Mouse (Mus musculus): ENCODE measurements around the gene Cryl1. TPM values are rescaled to one million over a fixed set of nuclear protein-coding genes. Genes with fewer than 3 reads are reported as not detected.

Cryl1 gene
- polyA plus RNA-seq, 1 experiment from 2014 or later: 6.4 TPM

GRCm38 (mm10) chr14:57366724-57367123, 31.6 kb downstream of the Cryl1 start:
- no peak for ATAC-seq (replicated peaks)

GRCm38 (mm10) chr14:57365341-57365740, 33.0 kb downstream of the Cryl1 start:
- ATAC-seq (replicated peaks): no peak
- 76% methylated on average over 9 of the region's 9 CpGs for WGBS
- H3K4me2 ChIP-seq (replicated peaks): no peak overlapping the region
- no peaks in the 10 kb centered on the region for H3K36me3 ChIP-seq
- H3K27ac ChIP-seq (replicated peaks): no peak overlapping the region
- no peak overlapping the region for H3K9ac ChIP-seq (replicated peaks)
- H3K4me1 ChIP-seq: peaks cover 2% of the 10 kb centered on the region; the same call in 1 of the 2 replicates
- H3K4me3 ChIP-seq: no peak overlapping the region
- no peaks in the 10 kb centered on the region for H3K9me3 ChIP-seq
- H3K27me3 ChIP-seq: no peaks in the 10 kb centered on the region

More at GRCm38 (mm10) chr14:57366724-57367123, 31.6 kb downstream of the Cryl1 start:
- Histone ChIP-seq H3K4me1 (peaks cover 2% of the 10 kb centered on the region; the same call in 1 of the 2 replicates), H3K9me3 (no peaks in the 10 kb centered on the region), H3K9ac (replicated peaks) (no peak overlapping the region), H3K27me3 (no peaks in the 10 kb centered on the region), H3K4me3 (no peak overlapping the region), H3K36me3 (no peaks in the 10 kb centered on the region), H3K4me2 (replicated peaks) (no peak overlapping the region), H3K27ac (replicated peaks) (no peak overlapping the region)
- WGBS: 68% methylated on average over 5 of the region's 5 CpGs

GRCm38 (mm10) chr14:57363833-57364232, 34.5 kb downstream of the Cryl1 start:
- no peak overlapping the region for H3K4me2 ChIP-seq (replicated peaks)
- H3K27me3 ChIP-seq: no peaks in the 10 kb centered on the region
- H3K9me3 ChIP-seq: no peaks in the 10 kb centered on the region
- no peak overlapping the region for H3K9ac ChIP-seq (replicated peaks)
- ATAC-seq (replicated peaks): no peak
- WGBS: 90% methylated on average over 6 of the region's 6 CpGs
- no peak overlapping the region for H3K27ac ChIP-seq (replicated peaks)
- no peak overlapping the region for H3K4me3 ChIP-seq
- peaks cover 2% of the 10 kb centered on the region; the same call in 1 of the 2 replicates for H3K4me1 ChIP-seq
- H3K36me3 ChIP-seq: no peaks in the 10 kb centered on the region

- H3K9me3 ChIP-seq: no peaks in the 10 kb centered on the region
- H3K27ac ChIP-seq (replicated peaks): no peak overlapping the region
- H3K4me3 ChIP-seq: no peak overlapping the region
- 15% methylated on average over 29 of the region's 31 CpGs for WGBS
- no peak overlapping the region for H3K9ac ChIP-seq (replicated peaks)
- no peaks in the 10 kb centered on the region for H3K27me3 ChIP-seq
- H3K4me1 ChIP-seq: peaks cover 2% of the 10 kb centered on the region; the same call in 1 of the 2 replicates
- ATAC-seq (replicated peaks): peak; percentile 68; the same call in 1 of the 2 replicates
- H3K4me2 ChIP-seq (replicated peaks): peak overlapping the region; percentile 24
- H3K36me3 ChIP-seq: no peaks in the 10 kb centered on the region
Observed at GRCm38 (mm10) chr14:57362726-57363660, 35.3 kb downstream of the Cryl1 start.

- no peak overlapping the region for H3K9ac ChIP-seq (replicated peaks)
- H3K4me1 ChIP-seq: no peaks in the 10 kb centered on the region
- H3K4me3 ChIP-seq: no peak overlapping the region
- 72% methylated on average over 5 of the region's 5 CpGs for WGBS
- H3K27ac ChIP-seq (replicated peaks): no peak overlapping the region
- no peak for ATAC-seq (replicated peaks)
- no peaks in the 10 kb centered on the region for H3K9me3 ChIP-seq
- no peaks in the 10 kb centered on the region for H3K36me3 ChIP-seq
- H3K4me2 ChIP-seq (replicated peaks): no peak overlapping the region
- no peaks in the 10 kb centered on the region for H3K27me3 ChIP-seq
Observed at GRCm38 (mm10) chr14:57357030-57357429, 41.3 kb downstream of the Cryl1 start.

GRCm38 (mm10) chr14:57351521-57352235, 46.7 kb downstream of the Cryl1 start:
- no peak overlapping the region for H3K9ac ChIP-seq (replicated peaks)
- 81% methylated on average over 7 of the region's 7 CpGs for WGBS
- H3K4me3 ChIP-seq: no peak overlapping the region
- H3K4me2 ChIP-seq (replicated peaks): no peak overlapping the region
- no peak overlapping the region for H3K27ac ChIP-seq (replicated peaks)
- H3K36me3 ChIP-seq: no peaks in the 10 kb centered on the region
- no peak for ATAC-seq (replicated peaks)
- no peaks in the 10 kb centered on the region for H3K27me3 ChIP-seq
- no peaks in the 10 kb centered on the region for H3K9me3 ChIP-seq
- no peaks in the 10 kb centered on the region for H3K4me1 ChIP-seq

GRCm38 (mm10) chr14:57349955-57350354, 48.4 kb downstream of the Cryl1 start:
- no peaks in the 10 kb centered on the region for H3K9me3 ChIP-seq
- ATAC-seq (replicated peaks): no peak
- WGBS: 89% methylated on average over 10 of the region's 10 CpGs

GRCm38 (mm10) chr14:57348155-57348554, 50.2 kb downstream of the Cryl1 start:
- H3K9me3 ChIP-seq: no peaks in the 10 kb centered on the region
- H3K27ac ChIP-seq (replicated peaks): no peak overlapping the region
- H3K4me1 ChIP-seq: no peaks in the 10 kb centered on the region
- ATAC-seq (replicated peaks): no peak
- H3K4me3 ChIP-seq: no peak overlapping the region
- H3K9ac ChIP-seq (replicated peaks): no peak overlapping the region
- 67% methylated on average over 4 of the region's 4 CpGs for WGBS
- H3K36me3 ChIP-seq: no peaks in the 10 kb centered on the region
- H3K27me3 ChIP-seq: no peaks in the 10 kb centered on the region
- no peak overlapping the region for H3K4me2 ChIP-seq (replicated peaks)

More at GRCm38 (mm10) chr14:57349955-57350354, 48.4 kb downstream of the Cryl1 start:
- H3K4me2 ChIP-seq (replicated peaks): no peak overlapping the region
- no peak overlapping the region for H3K27ac ChIP-seq (replicated peaks)
- no peak overlapping the region for H3K4me3 ChIP-seq
- no peak overlapping the region for H3K9ac ChIP-seq (replicated peaks)
- H3K27me3 ChIP-seq: no peaks in the 10 kb centered on the region
- no peaks in the 10 kb centered on the region for H3K4me1 ChIP-seq
- H3K36me3 ChIP-seq: no peaks in the 10 kb centered on the region

GRCm38 (mm10) chr14:57346135-57346534, 52.2 kb downstream of the Cryl1 start:
- Histone ChIP-seq H3K36me3 (no peaks in the 10 kb centered on the region), H3K27me3 (no peaks in the 10 kb centered on the region), H3K9me3 (no peaks in the 10 kb centered on the region), H3K27ac (replicated peaks) (no peak overlapping the region), H3K4me1 (no peaks in the 10 kb centered on the region), H3K4me2 (replicated peaks) (no peak overlapping the region), H3K9ac (replicated peaks) (no peak overlapping the region), H3K4me3 (no peak overlapping the region)
- 90% methylated on average over 3 of the region's 3 CpGs for WGBS
- no peak for ATAC-seq (replicated peaks)

GRCm38 (mm10) chr14:57344781-57345492, 53.4 kb downstream of the Cryl1 start:
- Histone ChIP-seq H3K4me1 (no peaks in the 10 kb centered on the region), H3K27ac (replicated peaks) (no peak overlapping the region), H3K9me3 (no peaks in the 10 kb centered on the region), H3K27me3 (no peaks in the 10 kb centered on the region), H3K36me3 (no peaks in the 10 kb centered on the region), H3K4me3 (no peak overlapping the region), H3K4me2 (replicated peaks) (no peak overlapping the region), H3K9ac (replicated peaks) (no peak overlapping the region)
- ATAC-seq (replicated peaks): no peak
- 87% methylated on average over 25 of the region's 25 CpGs for WGBS

GRCm38 (mm10) chr14:57343057-57343750, 55.1 kb downstream of the Cryl1 start:
- no peak overlapping the region for H3K27ac ChIP-seq (replicated peaks)
- H3K36me3 ChIP-seq: no peaks in the 10 kb centered on the region
- 44% methylated on average over 15 of the region's 15 CpGs for WGBS
- ATAC-seq (replicated peaks): no peak; the same call in 1 of the 2 replicates
- no peak overlapping the region for H3K4me3 ChIP-seq
- no peak overlapping the region for H3K9ac ChIP-seq (replicated peaks)
- no peaks in the 10 kb centered on the region for H3K27me3 ChIP-seq
- no peaks in the 10 kb centered on the region for H3K4me1 ChIP-seq
- no peaks in the 10 kb centered on the region for H3K9me3 ChIP-seq
- H3K4me2 ChIP-seq (replicated peaks): no peak overlapping the region

All from forebrain, embryonic 15.5 days (tissue).